Mouse (Mus musculus): ENCODE measurements around the gene Med16.

Med16 gene

GRCm38 (mm10) chr10:79860079-79860911 lies 48.4 kb downstream of the Med16 start:
- DNase-seq (ENCODE audit: low spot score in 2 of 2): no peak

GRCm38 (mm10) chr10:79859116-79859515 lies 49.6 kb downstream of the Med16 start:
- DNase-seq (ENCODE audit: low spot score in 2 of 2): no peak

DNA sequence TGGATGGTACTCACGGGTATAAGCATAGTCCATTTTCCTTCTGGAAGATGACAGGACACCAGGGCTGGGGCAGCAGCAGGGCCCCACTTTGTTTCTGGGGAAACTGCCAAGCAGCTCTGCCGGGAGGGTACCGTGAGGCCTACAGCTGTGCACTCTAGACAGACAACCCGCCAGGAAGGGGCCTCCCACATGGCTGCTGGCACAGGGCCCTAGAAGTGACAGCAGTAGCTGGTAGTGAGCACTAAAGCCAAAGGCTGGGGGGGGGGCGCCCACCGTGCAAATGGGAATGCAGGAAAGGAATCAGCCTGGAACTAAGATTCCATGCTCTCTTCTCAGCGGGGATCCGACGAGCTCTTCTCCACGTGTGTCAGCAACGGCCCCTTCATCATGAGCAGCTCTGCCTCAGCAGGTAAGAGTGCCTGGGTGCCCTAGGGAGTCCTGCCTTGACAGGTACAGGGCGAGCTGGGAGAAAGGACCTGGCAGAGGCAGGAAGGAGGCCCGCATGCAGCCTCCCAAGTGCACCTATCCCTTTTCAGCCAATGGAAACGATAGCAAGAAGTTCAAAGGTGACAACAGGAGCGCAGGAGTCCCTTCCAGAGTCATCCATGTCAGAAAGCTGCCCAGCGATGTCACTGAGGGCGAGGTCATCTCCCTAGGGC lies 50.2 kb downstream of the Med16 start:
- no peak for DNase-seq (ENCODE audit: low spot score in 2 of 2)

- no peak for DNase-seq (ENCODE audit: low spot score in 2 of 2)
Measured at GRCm38 (mm10) chr10:79857894-79858293, 50.8 kb downstream of the Med16 start.

DNA sequence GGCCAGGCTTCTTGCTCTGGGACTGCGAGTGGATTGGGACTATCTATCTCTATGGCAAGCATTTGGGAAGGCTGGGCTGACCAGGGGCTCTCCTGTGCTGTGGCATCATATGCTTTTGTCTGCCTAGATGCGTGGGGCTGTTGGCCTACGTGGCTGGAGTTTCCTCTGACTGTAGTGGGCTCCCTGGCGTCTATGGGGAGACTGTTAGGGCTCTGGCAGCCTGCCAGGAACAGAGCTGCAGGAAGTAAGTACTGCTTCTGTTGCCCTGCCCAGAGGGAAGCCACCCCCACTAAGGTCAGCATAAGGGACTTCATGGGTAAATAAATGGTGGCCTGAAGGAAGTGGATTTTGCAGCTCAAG lies 51.3 kb downstream of the Med16 start:
- DNase-seq (ENCODE audit: low spot score in 2 of 2): no peak

- DNase-seq (ENCODE audit: low spot score in 2 of 2): peak in 1 of 2 experiments; percentile 51
Measured at GRCm38 (mm10) chr10:79856704-79857451, 51.8 kb downstream of the Med16 start.

DNA sequence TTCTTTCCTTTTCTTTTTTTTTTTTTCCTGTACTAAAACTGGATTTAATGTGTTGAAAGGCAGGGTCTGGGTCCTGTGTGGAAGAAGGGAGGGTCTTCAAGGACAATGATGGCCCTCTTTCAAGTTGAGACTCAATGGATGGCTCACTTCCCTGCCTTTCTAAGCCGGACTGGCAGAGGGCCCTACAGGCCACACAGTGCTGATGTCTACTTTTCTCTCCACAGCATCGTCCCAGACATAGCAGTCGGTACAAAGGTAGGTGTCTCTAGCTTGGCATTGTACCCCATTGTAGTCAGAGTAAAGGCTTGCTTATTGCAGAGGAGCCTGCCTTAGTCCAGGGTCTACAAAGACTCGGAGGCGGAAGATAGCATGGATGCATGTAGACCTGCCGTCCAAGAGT lies 52.4 kb downstream of the Med16 start:
- DNase-seq (ENCODE audit: low spot score in 2 of 2): no peak

GRCm38 (mm10) chr10:79855558-79856184 lies 53.1 kb downstream of the Med16 start:
- no peak for DNase-seq (ENCODE audit: low spot score in 2 of 2)

- peak in 1 of 2 experiments; percentile 56 for DNase-seq (ENCODE audit: low spot score in 2 of 2)
Measured at GRCm38 (mm10) chr10:79854801-79855541, 53.8 kb downstream of the Med16 start.

DNA sequence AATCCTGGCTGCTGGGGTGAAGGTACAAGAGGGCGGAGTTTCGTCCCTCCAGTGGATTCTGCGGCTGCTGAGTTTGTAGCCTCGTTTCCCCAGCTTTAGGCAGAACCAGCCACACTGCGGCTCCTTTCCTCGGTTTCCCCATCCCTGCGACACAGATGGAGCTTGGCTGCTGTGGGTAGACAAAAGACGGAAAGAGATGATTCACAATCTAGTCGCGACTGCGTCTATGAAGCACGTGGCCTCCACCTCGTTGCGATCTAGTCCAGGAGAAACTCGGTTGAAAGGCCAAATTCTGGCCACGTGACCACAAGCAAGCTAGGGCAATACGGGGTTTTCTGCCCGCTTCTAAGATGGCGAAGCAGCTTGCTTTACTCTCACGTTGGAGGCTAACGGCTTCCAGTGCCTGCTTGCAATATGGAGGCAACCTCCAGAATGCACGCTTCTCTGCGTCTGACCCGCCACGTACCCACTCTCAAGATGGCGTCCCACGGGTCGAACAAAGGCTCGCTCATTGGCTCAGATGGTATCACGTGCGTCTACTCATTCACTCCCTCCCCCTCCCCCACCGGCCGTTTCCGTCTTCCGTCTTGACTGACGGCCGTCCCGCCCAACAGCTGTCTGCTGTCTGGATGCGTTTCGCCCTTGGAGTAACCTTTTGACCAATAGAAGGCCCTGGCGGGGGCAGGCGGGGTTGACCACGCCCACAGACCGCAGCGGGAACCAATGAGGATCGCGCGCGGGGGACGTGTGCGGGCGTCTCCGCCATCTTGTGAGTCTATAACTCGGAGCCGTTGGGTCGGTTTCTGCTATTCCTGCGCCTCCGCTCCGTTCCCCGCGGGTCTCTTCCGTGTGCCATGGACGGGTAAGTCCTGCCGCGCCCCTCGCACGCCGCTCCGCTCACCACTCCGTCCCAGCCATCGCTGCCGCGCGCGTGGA lies 54.6 kb downstream of the Med16 start, which contains the start of gene Ptbp1:
Gene Ptbp1 (plus strand): TSS at position 568 of the 936 bp plus-strand sequence.
- peak; percentile 94 to 98 for DNase-seq (ENCODE audit: low spot score in 2 of 2)

DNA sequence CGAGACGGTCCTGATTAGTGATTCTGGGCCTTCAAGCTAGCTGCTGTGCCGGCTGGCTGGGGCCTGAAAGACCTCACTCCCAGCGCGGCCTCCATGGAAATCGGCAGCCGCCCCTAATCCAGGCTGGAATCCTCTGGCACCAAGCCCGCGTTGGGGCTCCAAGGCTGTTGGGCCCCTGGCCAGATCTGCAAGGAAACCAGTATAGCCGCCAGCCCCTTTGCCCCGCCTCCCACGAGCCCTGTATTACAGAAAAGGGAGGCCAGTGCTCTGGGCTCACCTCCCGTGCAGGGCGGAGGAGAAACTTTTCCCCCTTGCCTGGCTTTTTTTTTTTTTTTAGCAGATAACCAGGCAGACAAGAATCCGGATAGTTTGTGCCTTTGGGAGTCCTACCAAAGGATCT lies 55.3 kb downstream of the Med16 start:
- peak; percentile 92 to 94 for DNase-seq (ENCODE audit: low spot score in 2 of 2)

GRCm38 (mm10) chr10:79852827-79853226 lies 55.9 kb downstream of the Med16 start:
- DNase-seq (ENCODE audit: low spot score in 2 of 2): no peak

DNA sequence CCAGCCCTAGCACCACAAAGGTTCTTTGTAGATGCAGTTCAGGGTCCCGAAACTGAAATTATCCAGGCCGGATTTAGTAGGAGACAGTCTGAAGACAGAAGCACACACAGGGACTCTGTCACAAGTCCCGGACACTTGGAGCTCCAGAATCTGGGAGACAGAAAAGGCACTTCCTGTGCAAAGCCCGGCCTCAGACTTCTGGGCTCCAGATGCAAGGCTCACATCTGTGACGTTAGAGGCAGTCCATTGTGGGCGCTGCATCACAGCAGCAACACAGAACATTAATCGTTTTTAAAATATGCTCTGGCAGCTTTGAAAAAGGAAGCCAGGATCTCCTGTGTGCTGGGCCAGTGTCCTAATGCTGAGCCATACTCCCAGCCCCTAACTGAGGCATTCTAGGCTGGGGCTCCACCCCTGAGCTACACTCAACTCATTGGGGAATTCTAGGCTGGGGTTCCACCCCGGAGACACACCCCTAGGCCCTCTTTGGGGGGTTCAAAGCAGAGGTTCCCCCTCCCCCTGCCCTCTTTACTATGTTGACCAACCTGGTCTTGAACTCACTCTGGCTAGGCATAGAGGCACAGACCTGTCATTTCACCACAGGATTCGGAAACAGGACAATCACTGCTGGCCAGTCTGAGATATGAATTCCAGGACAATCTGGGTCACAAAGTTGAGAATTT lies 56.5 kb downstream of the Med16 start:
- no peak for DNase-seq (ENCODE audit: low spot score in 2 of 2)

GRCm38 (mm10) chr10:79851653-79852052 lies 57.1 kb downstream of the Med16 start:
- no peak for DNase-seq (ENCODE audit: low spot score in 2 of 2)

- no peak for DNase-seq (ENCODE audit: low spot score in 2 of 2)
Measured at GRCm38 (mm10) chr10:79849941-79850628, 58.6 kb downstream of the Med16 start.

DNA sequence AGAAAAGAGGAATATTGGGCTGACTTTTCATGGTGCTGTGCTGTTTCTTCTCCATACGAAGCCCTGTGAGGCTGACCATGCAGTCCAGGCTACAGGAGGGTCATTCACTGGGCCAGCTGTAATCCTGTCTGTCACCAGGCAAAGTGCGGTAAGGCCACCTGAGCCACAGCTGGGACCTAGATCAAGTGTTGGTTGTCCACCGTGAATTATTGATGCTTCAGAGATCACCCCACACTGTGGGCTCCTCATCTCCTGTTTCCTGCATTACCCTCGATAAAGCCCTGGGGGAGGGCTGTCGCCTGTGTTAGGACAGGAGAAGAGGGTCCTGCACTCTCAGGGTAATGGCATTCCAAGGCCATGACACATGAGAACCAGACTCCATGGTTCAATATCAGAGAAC lies 62.2 kb downstream of the Med16 start:
- DNase-seq (ENCODE audit: low spot score in 2 of 2): no peak

All from urinary bladder, adult 18-20 months (tissue).